Mouse (Mus musculus): ENCODE measurements around the gene Cfap221.
A peak's percentile ranks its signal among the peaks of the same experiment; 100 is the strongest.

The Cfap221 gene

GRCm38 (mm10) chr1:120006844-120007790 is 10.1 kb upstream of the Cfap221 start, which contains the start of gene Sctr:
TSS of gene Sctr (plus strand) at chr1:120006894.
- peak; percentile 32 for DNase-seq (ENCODE audit: low read depth, low spot score)

GRCm38 (mm10) chr1:119997644-119998043 is 610 bp upstream of the Cfap221 start:
- peak; percentile 69 for DNase-seq (ENCODE audit: low read depth, low spot score)

- DNase-seq (ENCODE audit: low read depth, low spot score), result no peak
Measured at GRCm38 (mm10) chr1:119986555-119986954, 10.5 kb downstream of the Cfap221 start.

GRCm38 (mm10) chr1:119975141-119975540 is 21.9 kb downstream of the Cfap221 start:
- DNase-seq (ENCODE audit: low read depth, low spot score), result no peak

GRCm38 (mm10) chr1:119973117-119973516 is 23.9 kb downstream of the Cfap221 start:
- DNase-seq (ENCODE audit: low read depth, low spot score), result no peak

- peak; percentile 13 for DNase-seq (ENCODE audit: low read depth, low spot score)
Measured at GRCm38 (mm10) chr1:119965804-119966514, 31.1 kb downstream of the Cfap221 start.

DNA sequence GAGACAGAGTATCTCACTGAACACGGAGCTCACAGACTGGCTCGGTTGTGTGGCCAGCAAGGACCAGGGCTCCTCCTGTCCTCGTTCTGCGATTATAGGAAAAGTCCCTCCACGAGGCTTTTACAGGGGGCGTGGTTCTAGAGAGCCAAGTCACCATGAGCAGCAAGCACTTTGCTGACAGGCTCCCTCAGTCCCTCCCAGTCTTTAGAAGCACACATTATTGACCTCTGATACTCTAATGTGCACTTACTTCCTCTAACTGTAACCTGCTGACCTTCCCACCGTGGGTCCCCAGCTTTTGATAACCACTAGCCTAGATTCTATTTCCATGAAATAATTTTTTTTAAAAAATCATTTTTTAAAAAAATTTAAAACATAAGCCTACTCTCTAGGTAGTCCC is 37.1 kb downstream of the Cfap221 start:
- DNase-seq (ENCODE audit: low read depth, low spot score), result no peak

DNA sequence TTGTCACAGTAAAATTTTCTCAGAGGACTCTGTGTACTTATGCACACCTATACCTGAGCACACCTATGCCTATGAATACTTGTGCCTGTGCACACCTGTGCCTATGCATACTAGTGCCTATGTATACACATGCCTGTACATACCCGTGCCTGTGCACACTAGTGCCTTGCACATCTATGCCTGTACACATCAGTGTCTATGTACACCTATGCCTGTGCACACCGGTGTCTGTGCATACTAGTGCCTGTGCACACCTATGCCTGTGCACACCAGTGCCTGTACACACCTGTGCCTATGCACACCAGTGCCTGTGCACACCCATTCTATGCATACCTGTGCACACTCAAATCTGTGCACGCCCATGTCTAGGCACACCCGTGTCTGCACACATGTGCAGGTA is 37.6 kb downstream of the Cfap221 start:
- DNase-seq (ENCODE audit: low read depth, low spot score), result no peak

GRCm38 (mm10) chr1:119957716-119958222 is 39.3 kb downstream of the Cfap221 start:
- no peak for DNase-seq (ENCODE audit: low read depth, low spot score)

GRCm38 (mm10) chr1:119954680-119955079 is 42.4 kb downstream of the Cfap221 start:
- no peak for DNase-seq (ENCODE audit: low read depth, low spot score)

DNA sequence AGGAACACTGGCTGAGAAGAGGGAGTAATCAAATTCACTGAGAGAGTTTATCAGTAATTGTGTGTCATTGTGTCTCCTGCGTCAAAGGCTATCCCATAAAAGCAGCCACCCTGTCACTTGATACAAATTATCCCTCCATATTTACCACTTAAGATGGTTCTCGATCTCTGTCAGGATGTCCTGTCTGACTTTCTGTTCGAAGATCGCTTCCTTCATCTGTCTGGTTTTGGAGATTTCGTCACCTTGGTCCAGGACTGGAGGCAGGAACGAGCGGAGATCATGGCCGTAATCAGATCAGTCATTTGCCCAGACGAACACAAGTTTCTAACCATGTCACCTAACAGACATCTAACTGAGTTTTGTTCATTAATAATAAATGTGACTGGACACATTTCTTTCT is 43.6 kb downstream of the Cfap221 start:
- no peak for DNase-seq (ENCODE audit: low read depth, low spot score)

GRCm38 (mm10) chr1:119950086-119950485 is 46.9 kb downstream of the Cfap221 start:
- DNase-seq (ENCODE audit: low read depth, low spot score), result no peak

GRCm38 (mm10) chr1:119936861-119937260 is 60.2 kb downstream of the Cfap221 start:
- DNase-seq (ENCODE audit: low read depth, low spot score), result no peak

- DNase-seq (ENCODE audit: low read depth, low spot score), result no peak
Measured at GRCm38 (mm10) chr1:119931421-119932150, 65.4 kb downstream of the Cfap221 start.

- peak; percentile 37 for DNase-seq (ENCODE audit: low read depth, low spot score)
Measured at GRCm38 (mm10) chr1:119929715-119930114, 67.3 kb downstream of the Cfap221 start.

DNA sequence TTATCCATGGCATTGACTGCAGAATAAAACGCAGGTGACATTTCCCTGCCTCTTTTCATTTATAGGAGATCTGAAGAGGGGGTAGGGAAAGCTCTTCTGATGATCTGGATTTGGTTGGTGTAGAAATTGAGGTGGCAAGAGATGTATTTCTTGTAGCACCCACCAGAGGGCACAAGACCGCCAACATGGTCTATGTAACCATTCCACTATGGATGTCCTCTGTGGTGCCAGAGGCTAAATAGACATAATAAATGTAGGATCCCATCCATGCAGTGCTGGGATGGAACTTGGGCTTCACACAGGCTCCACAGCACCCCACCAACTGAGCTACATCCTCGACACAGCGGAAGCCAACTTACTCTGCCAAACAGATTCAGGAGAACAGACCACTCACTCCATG is 77.7 kb downstream of the Cfap221 start:
- DNase-seq (ENCODE audit: low read depth, low spot score), result peak; percentile 66

GRCm38 (mm10) chr1:119916823-119917371 is 80.1 kb downstream of the Cfap221 start:
- no peak for DNase-seq (ENCODE audit: low read depth, low spot score)

- DNase-seq (ENCODE audit: low read depth, low spot score), result peak; percentile 98
Measured at GRCm38 (mm10) chr1:119912953-119913814, 83.8 kb downstream of the Cfap221 start, which contains the start of gene Tmem177. TSS of gene Tmem177 (minus strand) at chr1:119913208.

DNA sequence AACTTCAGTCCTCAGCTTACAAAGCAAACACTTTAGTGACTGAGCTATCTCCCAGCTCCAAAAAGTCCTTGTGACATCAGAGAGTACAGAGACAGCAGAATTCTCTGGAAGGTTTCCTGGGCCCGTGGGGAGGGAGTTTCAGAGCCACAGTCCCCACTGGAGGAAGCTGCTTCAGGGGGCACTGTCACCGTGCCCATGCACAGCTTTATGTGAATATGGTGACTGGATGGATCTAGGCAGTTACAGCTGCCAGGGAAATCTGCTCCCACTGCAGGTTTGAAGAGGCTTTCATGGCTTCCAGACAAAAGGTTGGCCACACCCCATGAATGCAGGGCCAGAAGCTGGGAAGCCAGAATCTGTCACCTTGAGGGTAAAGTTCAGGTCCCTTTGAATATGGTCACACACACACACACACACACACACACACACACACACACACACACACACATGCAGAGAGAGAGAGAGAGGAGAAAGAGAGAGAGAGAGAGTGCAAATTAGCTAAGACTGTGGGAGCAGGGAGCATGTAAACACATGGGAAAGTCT is 89.8 kb downstream of the Cfap221 start:
- no peak for DNase-seq (ENCODE audit: low read depth, low spot score)

- no peak for DNase-seq (ENCODE audit: low read depth, low spot score)
Measured at GRCm38 (mm10) chr1:119903231-119903620, 93.8 kb downstream of the Cfap221 start.
